Mouse (Mus musculus) induced T-regulatory cell, adult 2 months (primary cell): ENCODE measurements around the gene Apobec2.
A peak's percentile ranks its signal among the peaks of the same experiment; 100 is the strongest.

Source experiments
- DNase-seq: peaks from one replicate; pipeline ENCODE4 v3.0.0-alpha.2; 2012; ENCODE audit warnings: low read depth

Gene Apobec2

DNA sequence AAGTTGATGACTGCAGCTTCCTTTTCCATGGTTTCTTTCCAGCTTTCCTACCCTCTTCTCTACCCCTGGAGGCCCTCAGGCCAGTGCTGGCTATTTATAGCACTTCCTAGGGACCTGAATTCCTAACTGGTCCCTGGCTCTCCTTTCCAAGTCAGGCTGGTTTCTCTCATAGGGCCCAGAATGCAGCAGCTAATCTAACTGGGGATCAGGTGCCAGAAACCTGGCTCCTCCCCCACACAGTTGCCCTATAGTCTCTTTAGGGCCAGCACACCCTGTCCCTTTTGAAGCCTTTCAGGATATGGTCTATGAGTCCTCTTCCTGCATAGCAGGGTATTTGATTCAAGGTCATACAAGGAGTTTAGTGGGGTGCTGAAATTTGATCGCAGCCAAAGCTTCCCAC is 3.8 kb upstream of the Apobec2 start:
- DNase-seq = no peak

DNA sequence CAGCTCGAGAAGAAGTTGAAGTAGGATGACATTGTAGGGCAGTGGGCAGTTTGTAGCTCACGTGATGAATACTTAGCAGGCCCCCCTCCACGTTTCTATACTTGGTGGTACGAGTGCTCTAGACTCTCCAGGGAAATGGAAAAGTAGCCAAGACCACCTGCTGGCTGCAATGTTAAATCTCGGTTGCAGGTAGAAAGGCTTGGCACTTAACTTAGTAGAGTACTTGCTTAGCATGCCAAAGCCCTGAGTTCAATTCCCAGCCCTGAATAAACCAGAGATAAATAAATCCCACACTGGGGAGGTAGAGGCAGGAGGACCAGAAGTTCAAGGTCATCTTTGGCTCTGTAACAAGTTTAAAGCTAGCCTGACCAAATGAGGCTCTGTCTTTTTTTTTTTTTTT is 1.7 kb upstream of the Apobec2 start:
- no peak for DNase-seq

DNA sequence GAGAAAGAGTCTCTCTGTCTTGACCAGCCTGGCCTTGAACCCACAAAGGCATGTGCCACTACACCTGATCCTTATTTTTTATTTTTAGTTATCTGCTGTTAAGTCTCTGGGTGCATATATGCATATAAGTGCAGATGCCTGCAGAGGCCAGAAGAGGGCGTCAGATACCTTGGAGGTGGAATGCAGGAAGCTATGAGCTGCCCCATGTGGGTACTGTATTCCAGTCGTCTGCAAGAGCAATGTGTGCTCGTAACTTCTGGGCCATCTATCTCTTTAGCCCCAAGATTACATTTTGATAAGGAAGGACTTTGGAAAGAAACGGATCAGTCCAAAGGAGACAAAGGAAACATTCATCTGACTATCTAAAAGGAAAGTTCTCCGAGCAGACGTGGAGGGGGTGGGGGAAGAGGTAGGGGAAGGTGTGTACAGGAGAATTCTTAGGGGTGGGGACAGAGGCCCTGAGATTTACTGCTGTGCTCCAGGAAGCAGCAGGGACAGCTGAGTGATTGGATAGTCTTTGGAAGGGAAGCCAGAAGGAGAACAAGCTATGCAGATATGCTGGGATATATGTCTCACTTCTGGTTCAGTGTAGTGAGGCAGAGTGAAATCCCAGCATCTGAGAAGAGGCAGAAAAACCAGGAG is 1.1 kb upstream of the Apobec2 start:
- DNase-seq = no peak

DNA sequence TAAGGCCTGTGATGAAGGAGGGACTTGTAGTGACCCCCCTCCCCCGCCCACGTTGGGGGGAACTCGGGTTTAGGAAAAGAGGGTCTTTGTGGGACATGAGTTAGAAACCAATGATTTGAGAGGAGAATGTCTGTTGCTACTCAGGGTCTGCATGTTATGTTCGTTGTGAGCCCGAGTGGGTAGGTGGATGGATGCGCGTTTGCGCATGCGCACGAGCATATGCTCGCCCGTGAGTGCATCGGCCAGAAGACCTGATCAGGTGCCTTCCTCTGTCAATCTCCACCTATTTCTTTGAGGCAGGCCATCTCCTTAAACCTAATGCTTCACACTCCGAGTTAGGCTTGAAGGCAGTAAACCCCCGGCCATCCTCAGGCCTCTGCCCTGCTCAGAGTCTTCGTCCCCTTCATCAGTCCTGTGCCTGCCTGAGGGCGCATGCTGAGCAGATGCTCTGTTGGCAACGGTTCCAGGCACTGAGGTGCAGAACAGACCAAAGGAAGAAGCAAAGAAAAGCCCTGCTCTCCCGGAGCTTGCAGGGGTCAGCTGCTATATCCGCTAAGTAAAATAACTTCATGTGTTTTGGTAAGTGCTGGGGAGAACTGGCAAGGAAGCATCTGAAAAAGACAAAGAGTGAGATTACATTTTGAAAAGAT is 401 bp upstream of the Apobec2 start:
- DNase-seq = no peak

DNA sequence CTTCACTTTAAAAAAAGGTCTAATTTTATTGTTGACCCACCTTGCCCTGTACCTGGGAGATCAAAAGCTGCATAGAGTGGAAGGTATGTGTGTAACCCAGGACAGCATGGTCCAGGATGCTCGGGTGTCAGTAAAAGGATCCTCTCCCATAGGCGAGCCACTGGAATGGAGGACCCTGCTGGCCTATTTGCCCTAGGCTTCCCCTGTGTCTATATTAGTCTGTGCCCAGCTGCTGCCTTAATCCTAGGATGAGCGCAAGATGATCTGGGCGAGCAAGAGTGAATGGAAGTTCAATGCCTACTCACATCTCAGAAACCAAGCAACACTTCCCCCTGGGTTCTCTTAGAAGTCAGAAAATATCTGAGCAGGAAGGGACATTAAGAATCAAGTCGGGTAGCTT is 1.7 kb downstream of the Apobec2 start:
- DNase-seq = no peak

DNA sequence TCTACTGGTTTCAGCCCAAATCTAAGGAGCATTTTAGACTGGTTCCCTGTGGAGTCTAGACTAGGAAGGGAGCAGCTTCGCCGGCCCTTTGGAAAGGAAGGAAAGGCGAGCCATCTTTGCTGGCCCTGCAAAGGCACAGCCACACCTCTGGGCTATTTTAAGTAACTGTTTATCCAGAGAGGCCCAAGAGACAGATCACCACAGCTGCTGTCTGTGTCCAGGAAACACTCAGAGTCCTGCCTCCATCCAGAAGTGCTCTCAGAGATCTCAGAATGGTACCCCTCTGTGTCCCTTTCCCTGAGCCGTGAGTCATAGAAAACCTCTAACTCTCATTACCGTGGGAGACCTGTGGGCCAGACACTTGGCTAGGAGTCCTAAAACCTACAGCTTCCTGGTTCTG is 2.3 kb downstream of the Apobec2 start:
- no peak for DNase-seq

DNA sequence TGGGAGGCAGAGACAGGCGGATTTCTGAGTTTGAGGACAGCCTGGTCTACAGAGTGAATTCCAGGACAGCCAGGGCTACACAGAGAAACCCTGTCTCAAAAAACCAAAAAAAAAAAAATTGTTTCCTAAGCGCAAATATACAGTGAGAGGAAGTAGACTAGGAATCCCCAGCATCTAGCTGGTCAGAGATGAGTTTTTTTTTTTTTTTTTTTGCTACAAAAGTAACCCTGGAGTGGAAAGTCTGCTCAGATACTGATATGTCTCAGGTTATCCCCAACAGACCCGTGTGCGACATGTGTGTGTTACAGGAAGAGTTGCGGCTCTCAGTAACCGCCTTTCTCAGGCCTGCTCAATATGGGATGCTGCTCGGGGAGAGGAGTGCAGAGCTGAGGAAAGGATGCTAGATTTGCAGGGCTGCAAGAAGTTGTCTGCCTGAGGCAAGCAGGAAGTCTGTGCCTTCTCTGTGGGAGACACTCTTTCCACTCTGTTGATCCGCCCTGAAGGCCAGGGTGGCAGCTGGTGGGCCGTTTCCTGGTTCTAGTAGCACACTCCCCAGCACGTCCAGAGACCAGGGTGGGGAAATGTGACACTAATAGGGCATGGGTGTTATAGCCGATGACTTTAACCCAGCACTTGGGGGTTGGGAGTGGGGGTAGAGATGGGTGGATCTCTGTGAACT is 4.7 kb downstream of the Apobec2 start:
- peak; percentile 77 for DNase-seq

DNA sequence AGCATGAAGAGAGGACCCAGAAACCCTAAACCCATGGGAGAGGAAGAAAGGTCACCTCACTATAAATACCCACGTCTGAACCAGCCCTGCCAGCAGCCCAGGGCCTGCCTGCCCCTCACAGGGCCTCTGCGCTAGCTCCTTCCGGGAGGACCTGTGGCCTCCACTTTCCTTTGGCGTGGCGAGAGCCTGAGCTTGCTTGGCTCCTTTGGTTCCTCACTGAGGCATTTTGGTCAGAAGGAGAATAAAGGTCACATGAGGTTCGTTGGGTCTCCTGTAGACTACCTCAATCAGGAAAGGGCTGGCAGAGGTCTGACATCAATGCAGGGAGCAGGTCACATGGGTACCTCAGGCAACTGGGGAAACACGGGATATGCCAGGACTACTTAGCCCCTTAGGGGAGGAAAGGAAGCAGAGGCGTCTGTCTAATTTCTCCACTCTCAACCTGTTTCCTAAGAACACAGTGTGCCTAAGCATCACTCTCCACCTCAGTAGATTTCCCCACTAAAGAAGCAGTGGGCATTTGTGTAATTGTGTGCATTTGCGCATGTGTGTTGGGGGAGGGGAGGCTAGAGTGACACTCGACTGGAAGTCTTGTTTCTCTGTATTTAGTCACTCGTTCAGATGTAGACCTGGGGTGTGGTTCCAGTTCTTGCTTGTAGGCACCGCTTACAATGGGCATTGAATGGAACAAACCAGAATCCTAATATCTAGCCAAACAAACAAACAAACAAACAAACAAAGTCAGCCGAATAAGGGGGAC is 5.6 kb downstream of the Apobec2 start:
- peak; percentile 83 for DNase-seq

DNA sequence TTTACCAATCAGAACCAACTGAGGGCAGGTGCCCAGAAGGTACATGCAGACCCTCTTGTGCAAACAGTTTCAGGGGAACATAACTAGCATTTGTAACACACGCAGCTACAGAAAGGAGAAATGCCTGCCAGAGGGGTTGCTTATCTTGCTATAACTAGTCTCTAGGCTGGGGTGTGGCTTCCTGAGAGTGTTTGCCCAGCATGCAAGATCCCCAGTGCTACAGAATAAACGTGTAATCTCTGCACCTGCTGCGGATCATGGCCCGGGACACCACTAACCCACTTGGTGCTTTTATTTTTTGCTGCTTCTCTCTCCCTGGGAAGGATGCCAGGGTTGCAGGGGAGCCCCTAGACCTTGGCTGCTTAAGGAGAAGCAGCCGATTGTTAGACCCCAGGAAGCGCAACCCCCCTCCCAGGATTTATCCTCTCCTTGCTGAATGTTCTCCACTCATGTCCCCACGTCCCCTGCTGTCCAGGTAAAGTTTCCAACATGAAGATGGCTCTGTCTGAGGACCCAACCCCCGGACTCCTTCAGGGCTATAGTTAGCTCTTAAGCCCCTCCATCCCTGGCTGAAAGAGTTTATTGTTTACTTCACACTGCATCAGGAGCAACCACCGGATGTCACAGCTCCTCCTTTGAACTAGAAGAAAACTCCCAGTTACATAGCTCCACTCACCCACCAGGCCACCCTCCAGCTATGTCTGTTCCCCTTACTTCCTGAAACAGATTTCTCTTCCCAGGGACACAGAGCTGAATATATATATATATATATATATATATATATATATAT is 6.7 kb downstream of the Apobec2 start:
- peak; percentile 71 for DNase-seq

DNA sequence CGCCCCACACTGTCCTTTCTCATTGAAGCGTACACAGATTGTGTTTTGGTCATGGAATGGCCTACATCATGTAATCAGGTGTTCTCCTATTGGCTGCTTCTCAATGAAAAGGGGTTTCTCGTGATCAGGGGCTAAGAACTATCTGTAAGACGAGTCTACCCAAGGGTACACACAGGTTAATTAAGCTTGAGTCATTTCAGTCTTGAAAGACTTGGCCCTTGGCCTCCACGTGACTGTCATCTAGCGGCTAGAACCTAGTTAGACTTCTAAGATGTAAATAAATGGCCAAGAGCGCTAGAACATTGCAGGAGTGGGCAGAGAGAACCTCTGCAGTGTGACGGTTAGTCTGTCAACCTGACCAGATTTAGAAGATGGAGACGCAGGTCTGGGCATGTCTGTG is 8.5 kb downstream of the Apobec2 start:
- DNase-seq = no peak

DNA sequence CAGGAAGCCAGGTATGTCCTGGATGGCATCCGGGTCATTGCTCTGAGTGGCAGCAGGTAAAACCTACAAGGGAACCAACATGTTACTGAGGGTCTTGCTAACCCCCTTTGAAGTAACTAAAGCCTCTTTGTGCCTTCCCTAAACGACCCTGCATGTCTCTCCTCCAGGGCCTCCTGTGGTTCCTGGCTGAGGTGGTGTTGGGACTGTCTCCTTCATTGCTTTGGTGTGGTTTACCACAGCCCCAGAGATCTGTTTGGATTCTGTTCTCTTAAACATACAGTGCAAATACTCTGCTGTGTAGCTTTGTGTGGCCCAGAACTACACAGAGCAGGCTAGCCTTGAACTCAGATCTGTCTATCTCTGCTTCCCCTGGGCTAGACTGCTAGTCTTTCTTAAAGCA is 13.2 kb downstream of the Apobec2 start:
- no peak for DNase-seq

DNA sequence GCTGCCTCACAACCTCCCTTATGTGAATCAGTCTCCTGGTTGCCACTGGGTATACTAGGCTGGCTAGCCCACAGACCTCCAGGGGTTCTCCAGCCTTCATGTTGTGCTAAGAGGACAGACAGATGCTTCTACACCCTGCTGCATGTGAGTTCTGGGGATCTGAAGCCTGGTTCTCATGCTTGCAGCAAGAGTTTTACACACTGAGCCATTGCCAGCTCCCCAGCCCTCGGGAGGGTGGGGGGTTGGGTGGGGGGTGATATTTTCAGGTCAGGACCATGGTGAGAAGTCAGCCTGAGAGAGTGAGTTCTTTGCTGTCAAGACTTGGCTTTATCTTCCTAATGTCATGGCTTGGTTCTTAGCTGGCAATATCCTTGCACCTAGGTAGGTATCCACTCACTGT is 13.9 kb downstream of the Apobec2 start:
- DNase-seq = no peak

DNA sequence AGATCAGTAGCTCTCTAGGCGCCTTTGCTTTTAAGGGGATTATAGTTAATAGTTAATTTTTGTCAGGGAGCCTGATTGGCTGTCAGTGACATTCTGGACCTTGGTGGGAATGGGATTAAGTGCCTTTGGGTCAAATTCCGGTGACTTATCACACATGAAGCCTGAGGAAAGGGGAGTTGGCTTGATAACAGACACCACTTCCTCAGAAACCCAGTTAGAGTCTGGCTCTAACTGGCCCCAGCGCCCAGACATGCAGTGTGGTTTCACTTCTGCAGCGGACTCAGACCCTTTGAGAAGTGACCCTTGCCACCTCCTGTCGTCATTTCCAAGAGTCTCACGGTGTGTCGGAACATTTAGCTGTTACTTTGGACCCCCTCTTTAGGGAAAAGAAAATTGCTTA is 14.6 kb downstream of the Apobec2 start:
- no peak for DNase-seq

DNA sequence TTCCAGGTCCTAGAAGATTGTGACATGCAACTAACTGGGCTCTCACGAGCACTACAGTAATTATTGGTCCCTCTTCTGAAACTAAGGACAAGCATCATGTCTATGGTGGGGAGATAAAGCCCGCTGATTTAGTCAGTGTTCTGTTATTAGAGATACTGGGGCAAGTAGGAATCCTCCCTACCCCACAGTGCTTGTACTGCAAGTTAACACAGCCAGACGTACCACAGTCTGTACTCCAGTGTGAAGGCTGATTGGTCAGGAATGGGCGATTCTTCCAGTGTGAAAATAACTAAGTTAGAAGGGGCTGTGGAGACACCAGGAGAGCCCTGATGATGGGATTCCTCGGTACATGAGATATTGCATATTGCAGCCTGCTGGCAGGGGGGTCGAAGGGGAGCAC is 15.2 kb downstream of the Apobec2 start:
- DNase-seq = no peak

DNA sequence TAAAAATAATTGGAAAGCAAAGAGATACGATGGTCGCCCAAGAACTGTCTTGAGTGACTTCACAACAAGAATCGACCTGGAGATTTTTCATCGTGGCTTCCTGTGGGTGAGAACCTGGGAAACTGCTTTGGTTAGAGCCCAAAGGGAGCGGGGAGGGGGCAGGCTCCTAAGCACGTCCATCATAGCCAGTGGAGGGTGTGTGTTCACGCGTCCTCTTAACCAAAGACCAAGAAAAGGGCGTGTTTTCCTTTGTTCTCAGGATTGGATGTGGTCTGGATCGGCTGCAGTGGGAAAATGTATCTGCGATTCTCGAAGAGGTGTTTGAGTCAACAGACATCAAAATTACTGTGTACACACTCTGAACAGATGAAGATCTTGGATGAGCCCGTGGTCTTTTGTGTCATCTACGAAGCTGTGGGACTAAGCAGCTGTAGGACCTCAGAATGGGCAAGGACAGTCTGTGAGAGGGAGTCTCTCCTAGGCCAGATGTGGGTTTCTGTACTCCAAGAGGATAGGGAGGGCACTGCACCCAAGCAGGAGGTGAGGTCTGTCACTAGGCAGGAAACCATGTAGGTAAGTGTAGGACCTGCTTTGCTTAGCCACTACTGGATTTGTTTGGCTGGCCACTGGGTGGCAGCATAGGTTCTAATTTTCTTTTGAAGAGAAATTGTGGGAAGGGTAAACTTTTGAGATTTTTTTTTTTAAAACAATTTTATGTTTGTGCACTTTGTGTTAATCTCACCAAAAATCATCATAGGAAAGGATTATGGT is 16.1 kb downstream of the Apobec2 start:
- peak; percentile 83 for DNase-seq

DNA sequence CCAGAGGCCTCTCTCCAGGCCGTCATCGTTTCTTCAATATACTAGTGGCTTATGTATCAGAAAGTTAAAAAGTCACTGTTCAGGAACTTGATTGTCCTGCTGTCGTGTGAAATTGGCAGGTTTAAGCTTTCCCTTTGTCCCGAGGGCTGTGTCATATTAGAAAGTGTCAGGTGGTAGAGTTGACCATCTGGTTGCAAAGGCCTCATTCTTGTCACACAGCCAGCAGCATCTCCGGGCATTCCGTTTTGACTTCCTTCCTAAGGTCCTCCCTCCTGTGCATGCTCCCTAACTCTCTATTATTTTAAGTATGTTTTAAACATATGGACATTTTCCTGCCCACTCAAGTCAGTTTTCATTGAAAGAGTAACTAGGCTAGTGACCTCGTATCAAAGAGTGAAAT is 16.7 kb downstream of the Apobec2 start:
- no peak for DNase-seq

DNA sequence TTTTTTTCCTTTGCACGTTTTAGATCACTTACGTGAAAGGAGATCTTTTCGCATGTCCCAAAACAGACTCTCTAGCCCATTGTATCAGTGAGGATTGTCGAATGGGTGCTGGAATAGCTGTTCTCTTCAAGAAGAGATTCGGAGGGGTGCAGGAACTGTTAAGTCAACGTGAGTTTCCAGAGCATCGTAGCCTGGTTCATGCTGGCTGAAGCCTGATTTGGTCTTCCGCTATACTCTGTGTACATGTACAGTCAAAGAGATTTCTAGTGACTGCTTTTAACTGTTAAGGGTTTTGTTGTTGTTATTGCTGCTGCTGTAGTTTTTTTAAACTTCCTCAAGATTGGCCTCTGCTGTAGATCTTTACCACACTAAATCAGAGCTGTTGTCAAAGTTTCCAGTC is 21.5 kb downstream of the Apobec2 start:
- DNase-seq = peak; percentile 64

DNA sequence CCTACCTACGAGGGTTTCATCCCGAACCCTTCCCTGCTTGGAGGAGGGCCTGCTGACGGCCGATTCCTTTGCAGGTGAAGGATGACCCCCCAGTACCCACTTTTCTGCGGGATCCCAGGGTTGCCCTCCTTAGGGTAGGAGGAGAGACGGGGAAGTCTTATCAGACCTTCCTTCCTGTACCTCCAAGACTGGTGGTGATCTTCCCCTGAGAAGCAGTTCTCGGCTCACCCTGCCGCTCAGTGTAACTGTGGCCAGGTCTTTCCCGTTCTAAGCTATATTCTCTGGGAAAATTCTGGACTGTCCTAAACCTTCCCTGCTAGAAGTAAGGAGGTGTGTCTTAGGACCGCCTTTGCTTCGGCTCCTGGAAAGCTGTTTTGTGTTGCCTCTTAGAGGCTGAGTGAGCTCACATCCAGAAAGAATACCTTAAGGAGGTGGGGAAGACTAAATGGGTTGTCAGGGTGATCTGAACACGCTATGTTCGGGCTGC is 22.4 kb downstream of the Apobec2 start:
- DNase-seq = no peak

DNA sequence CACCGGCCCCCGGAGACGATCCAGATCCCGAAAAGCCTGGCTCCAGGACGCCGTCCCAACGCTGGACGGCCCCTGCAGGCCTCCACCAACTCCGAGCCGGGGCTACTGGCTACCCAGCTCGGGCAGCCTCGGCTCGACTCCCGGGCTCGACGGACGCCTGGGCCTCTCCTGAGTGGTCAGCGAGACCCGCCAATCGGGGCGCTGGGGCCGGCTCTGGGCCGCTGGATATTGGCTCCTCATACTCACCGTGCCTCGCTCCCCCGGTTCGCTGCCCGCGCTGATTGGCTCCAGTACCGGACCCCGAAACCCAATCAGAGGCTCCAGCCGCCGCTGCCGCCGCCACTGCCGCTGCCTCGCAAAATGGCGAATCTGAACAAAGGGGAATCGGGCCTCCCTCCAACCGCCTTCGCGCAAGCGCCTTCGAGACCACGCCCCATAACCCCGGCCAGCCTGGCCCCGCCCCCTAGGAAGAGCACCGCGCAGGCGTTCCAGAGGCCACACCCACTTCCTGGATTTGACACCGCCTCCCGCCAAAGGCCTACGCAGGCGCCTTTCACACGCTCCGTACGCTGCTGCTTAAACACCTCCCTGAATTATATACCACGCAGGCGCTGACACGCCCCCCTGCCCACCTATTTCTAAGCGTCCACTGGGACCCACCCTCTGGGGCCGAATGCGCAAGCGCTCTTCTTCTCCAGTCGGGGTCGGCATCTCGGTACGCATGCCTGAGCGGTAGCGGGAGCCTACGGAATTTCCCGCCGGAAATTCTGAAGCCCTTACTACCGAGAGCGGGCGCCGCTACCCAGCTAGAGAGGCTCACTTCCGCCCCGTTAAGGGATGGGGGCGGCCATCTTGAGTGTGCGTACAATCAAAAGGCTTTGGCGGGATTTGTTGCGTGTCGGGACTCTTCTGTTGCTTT is 23.1 kb downstream of the Apobec2 start, which contains the start of the genes Nfya and Oard1:
Gene Nfya (minus strand): TSS at position 527 of the 919 bp plus-strand sequence.
Gene Oard1 (plus strand): TSS at position 635 of the 919 bp plus-strand sequence.
- DNase-seq = peak; percentile 100
